Mouse (Mus musculus) C2C12 (cell line): ENCODE measurements around the gene Pars2. TPM values are rescaled to one million over a fixed set of nuclear protein-coding genes. Genes with fewer than 3 reads are reported as not detected.

ENCODE experiments used
- H3K27me3 ChIP-seq: one replicate; pipeline ENCODE4 v1.6.1; 2011; ENCODE audit not compliant: control insufficient read depth, insufficient read depth, insufficient read length
- H3K36me3 ChIP-seq: one replicate; pipeline ENCODE4 v1.6.1; 2011; ENCODE audit not compliant: control insufficient read depth, insufficient read depth
- H3K4me3 ChIP-seq: one replicate; pipeline ENCODE4 v1.5.1; 2011; ENCODE audit warnings: mild to moderate bottlenecking, control low read depth; ENCODE audit not compliant: poor library complexity, insufficient read depth, severe bottlenecking
- H3K79me2 ChIP-seq: one replicate; pipeline ENCODE4 v1.6.1; 2011; ENCODE audit not compliant: control insufficient read depth, insufficient read depth
- H3K79me3 ChIP-seq: one replicate; pipeline ENCODE4 v1.6.1; 2011; ENCODE audit warnings: low read depth, control low read depth
- H3ac ChIP-seq: one replicate; pipeline ENCODE3; 2011; ENCODE audit warnings: low read depth; ENCODE audit not compliant: control insufficient read depth, insufficient read length
- CEBPB ChIP-seq: IDR thresholded peaks from one replicate; pipeline ENCODE4 v1.6.1; 2011; ENCODE audit warnings: low read depth, mild to moderate bottlenecking, control low read depth, moderate library complexity
- CTCF ChIP-seq: IDR thresholded peaks from one replicate; pipeline ENCODE4 v1.5.1; 2011; ENCODE audit not compliant: control insufficient read depth, insufficient read depth, insufficient read length
- FOSL1 ChIP-seq: IDR thresholded peaks from one replicate; pipeline ENCODE4 v1.8.0; 2011; ENCODE audit warnings: mild to moderate bottlenecking, low read length; ENCODE audit not compliant: poor library complexity, insufficient read depth, severe bottlenecking
- MAX ChIP-seq: IDR thresholded peaks from one replicate; pipeline ENCODE4 v1.6.1; 2011; ENCODE audit warnings: mild to moderate bottlenecking, control low read depth
- MYOD1 ChIP-seq: IDR thresholded peaks from one replicate; pipeline ENCODE4 v1.6.1; 2011; ENCODE audit warnings: low read depth; ENCODE audit not compliant: control insufficient read depth, insufficient read length
- MYOG ChIP-seq: IDR thresholded peaks from one replicate; pipeline ENCODE4 v1.6.1; 2011; ENCODE audit not compliant: control insufficient read depth, insufficient read length; ENCODE audit errors: extremely low read depth
- USF1 ChIP-seq: IDR thresholded peaks from one replicate; pipeline ENCODE4 v1.6.1; 2011; ENCODE audit warnings: low read depth, mild to moderate bottlenecking, control low read depth, moderate library complexity
- polyA plus RNA-seq: library from polyadenylated mRNA; unstranded; fragments of >200 nt; fragmentation: generic; extraction: Trizol; gene quantifications from one replicate; pipeline ENCODE4 v1.2.1, GENCODE M21; 2012; ENCODE audit warnings: missing spikeins

The Pars2 gene
- polyA plus RNA-seq, 1 experiment = 7.6 TPM

GRCm38 (mm10) chr4:106622030-106622493 is 28.8 kb upstream of the Pars2 start, which contains the start of gene Ttc22:
Ttc22 (plus strand) TSS chr4:106622432.
- Histone ChIP-seq H3K36me3 (no peaks in the 10 kb centered on the region), H3K4me3 (no peak within 1 kb of the TSS), H3K27me3 (peaks cover 50% of the 10 kb centered on the region), H3ac (no peak within 1 kb of the TSS), H3K79me3 (no peaks in the 10 kb centered on the region), H3K79me2 (no peaks in the 10 kb centered on the region)
- TF ChIP-seq USF1 (no peak), MYOG (no peak), CTCF (no peak), MAX (no peak), CEBPB (no peak), FOSL1 (no peak), MYOD1 (no peak)

GRCm38 (mm10) chr4:106622712-106623111 is 28.2 kb upstream of the Pars2 start:
- Histone ChIP-seq H3K27me3 (peaks cover 50% of the 10 kb centered on the region), H3K4me3 (no peak overlapping the region), H3K79me2 (no peaks in the 10 kb centered on the region), H3ac (no peak overlapping the region), H3K36me3 (no peaks in the 10 kb centered on the region), H3K79me3 (no peaks in the 10 kb centered on the region)
- no peak for TF ChIP-seq MYOG

- TF ChIP-seq MAX (no peak), CTCF (no peak), MYOG (no peak), CEBPB (no peak), FOSL1 (no peak), USF1 (no peak), MYOD1 (no peak)
- Histone ChIP-seq H3K79me2 (no peaks in the 10 kb centered on the region), H3K79me3 (no peaks in the 10 kb centered on the region), H3K36me3 (no peaks in the 10 kb centered on the region), H3ac (no peak overlapping the region), H3K27me3 (peaks cover 50% of the 10 kb centered on the region), H3K4me3 (no peak overlapping the region)
These were observed 26.6 kb upstream of the Pars2 start for GRCm38 (mm10) chr4:106624271-106624670.

GRCm38 (mm10) chr4:106627809-106628208 is 23.1 kb upstream of the Pars2 start:
- H3K4me3 ChIP-seq = no peak overlapping the region
- H3K36me3 ChIP-seq = no peaks in the 10 kb centered on the region
- no peaks in the 10 kb centered on the region for H3K79me3 ChIP-seq
- no peak for TF ChIP-seq USF1
- no peak for TF ChIP-seq CEBPB
- no peak for TF ChIP-seq FOSL1
- no peak for TF ChIP-seq CTCF
- TF ChIP-seq MYOD1 = no peak
- no peak for TF ChIP-seq MYOG
- H3ac ChIP-seq = no peak overlapping the region
- H3K27me3 ChIP-seq = peaks cover 35% of the 10 kb centered on the region
- no peaks in the 10 kb centered on the region for H3K79me2 ChIP-seq

GRCm38 (mm10) chr4:106628650-106629360 is 22.1 kb upstream of the Pars2 start:
- H3K4me3 ChIP-seq = no peak overlapping the region
- H3K79me3 ChIP-seq = no peaks in the 10 kb centered on the region
- TF ChIP-seq USF1 (no peak), MAX (no peak), MYOG (no peak), CEBPB (no peak), CTCF (no peak), MYOD1 (no peak), FOSL1 (no peak)
- H3K36me3 ChIP-seq = no peaks in the 10 kb centered on the region
- peaks cover 33% of the 10 kb centered on the region for H3K27me3 ChIP-seq
- no peak overlapping the region for H3ac ChIP-seq
- no peaks in the 10 kb centered on the region for H3K79me2 ChIP-seq

GRCm38 (mm10) chr4:106629374-106629773 is 21.5 kb upstream of the Pars2 start:
- Histone ChIP-seq H3K27me3 (peaks cover 33% of the 10 kb centered on the region), H3K79me3 (no peaks in the 10 kb centered on the region), H3ac (no peak overlapping the region), H3K36me3 (no peaks in the 10 kb centered on the region), H3K79me2 (no peaks in the 10 kb centered on the region), H3K4me3 (no peak overlapping the region)
- TF ChIP-seq CEBPB (no peak), USF1 (no peak), MYOD1 (no peak)
